Mouse (Mus musculus) megakaryocyte progenitor cell, adult 5-6 weeks (primary cell): ENCODE measurements around the gene Otx1. TPM values are rescaled to one million over a fixed set of nuclear protein-coding genes. Genes with fewer than 3 reads are reported as not detected.

Experiments used
- ATAC-seq: replicated peaks from 2 replicates; pipeline ENCODE4 v1.8.0; 2016; ENCODE audit warnings: mild to moderate bottlenecking, moderate TSS enrichment, inconsistent platforms; ENCODE audit not compliant: poor library complexity
- total RNA-seq, 2 experiments: library from RNA; stranded (forward) in 1 of 2; stranded (reverse) in 1 of 2; fragments of 157-497, 149-512 nt in 1 of 2; fragments of 200-1000 nt in 1 of 2; gene quantifications; 2 replicates each; pipeline versions ENCODE4 v1.2.3 to v1.2.4; 2015 to 2017

Otx1 gene
- total RNA-seq, 2 experiments from 2014 or later = not detected

GRCm38 (mm10) chr11:21999396-22000315 is 3.0 kb downstream of the Otx1 start:
- no peak for ATAC-seq

GRCm38 (mm10) chr11:21998141-21999047 is 4.3 kb downstream of the Otx1 start:
- peak; percentile 26 for ATAC-seq

DNA sequence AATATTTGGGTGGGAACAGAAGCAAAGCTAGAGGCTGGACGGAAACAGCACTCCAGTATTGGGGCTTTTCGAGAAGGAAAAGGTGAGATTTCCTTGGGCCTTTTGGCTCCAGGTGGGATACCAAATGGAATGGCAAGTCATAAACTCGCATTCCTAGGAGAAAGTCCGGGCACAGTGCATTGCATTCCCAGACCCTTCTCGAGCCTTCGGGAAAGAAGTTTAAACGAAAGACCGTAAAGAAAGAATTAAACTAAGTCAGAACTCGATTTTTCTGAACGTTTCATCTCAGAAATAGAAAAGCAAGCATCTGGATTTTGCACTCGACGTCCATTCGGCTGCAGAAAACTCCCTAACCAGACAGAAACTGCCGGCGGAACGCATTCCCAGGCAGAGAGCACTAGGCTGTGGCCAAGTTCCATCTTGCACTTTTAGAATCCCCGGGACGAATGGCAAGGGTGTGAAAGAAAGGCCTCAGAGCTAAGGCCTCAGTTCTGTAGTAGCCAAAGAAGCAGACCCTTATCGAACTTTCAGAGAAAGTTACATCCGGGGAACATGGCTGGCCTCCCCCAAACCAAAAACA is 5.0 kb downstream of the Otx1 start:
- ATAC-seq = no peak

GRCm38 (mm10) chr11:21996661-21997560 is 5.8 kb downstream of the Otx1 start:
- no peak for ATAC-seq

DNA sequence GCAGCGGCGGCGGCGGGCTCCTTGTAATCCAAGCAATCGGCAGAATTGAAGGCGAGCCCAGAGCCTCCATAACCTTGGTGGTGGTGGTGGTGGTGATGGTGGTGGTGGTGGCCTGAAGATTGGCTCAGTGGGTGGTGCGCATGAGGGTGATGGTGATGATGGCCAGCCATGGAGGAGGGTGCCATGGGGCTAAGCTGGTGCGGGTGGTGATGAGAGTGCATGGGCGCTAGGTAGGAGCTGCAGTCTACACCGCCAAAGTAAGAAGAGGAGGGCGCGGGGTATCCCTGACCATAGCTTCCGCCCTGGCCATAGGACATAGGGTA is 6.4 kb downstream of the Otx1 start:
- no peak for ATAC-seq

DNA sequence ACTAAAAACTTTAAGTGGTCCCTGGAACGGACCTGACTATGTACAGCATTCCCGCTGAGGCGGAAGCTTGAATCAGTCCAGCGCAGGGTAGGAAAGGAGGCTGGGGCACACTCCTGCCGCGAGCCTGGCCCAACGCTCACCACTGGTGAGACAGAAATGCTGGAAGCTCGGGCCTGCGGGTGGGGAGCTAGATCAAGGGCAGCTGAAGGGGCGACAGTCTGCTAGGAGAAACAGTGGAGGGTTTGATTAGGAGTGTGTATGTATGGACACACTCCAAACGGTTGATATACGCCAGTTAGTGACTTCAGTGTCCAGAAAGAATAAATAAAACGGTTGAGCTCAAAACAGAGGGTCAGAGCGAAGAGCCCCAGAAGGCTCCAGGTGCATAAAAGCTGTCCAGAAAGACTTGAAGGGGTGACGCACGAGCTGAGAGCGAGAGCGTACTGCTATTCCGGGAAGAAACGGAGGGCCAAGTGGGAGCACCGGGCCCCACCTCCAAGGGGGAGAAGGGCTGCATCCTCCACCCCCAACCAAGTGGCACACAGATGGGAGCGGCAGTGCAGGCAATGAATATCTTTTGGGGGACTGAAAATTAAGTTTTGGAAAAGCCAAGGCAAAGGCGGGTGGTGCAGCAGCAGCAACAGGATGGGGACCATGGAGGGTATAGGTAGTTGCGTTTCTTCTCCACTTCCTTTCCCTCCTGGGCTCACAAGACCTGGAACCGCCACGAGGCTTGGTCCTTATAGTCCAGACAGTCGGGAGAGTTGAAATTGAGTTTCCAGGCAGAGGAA is 7.0 kb downstream of the Otx1 start:
- ATAC-seq = no peak

GRCm38 (mm10) chr11:21994377-21995370 is 8.0 kb downstream of the Otx1 start:
- no peak for ATAC-seq

DNA sequence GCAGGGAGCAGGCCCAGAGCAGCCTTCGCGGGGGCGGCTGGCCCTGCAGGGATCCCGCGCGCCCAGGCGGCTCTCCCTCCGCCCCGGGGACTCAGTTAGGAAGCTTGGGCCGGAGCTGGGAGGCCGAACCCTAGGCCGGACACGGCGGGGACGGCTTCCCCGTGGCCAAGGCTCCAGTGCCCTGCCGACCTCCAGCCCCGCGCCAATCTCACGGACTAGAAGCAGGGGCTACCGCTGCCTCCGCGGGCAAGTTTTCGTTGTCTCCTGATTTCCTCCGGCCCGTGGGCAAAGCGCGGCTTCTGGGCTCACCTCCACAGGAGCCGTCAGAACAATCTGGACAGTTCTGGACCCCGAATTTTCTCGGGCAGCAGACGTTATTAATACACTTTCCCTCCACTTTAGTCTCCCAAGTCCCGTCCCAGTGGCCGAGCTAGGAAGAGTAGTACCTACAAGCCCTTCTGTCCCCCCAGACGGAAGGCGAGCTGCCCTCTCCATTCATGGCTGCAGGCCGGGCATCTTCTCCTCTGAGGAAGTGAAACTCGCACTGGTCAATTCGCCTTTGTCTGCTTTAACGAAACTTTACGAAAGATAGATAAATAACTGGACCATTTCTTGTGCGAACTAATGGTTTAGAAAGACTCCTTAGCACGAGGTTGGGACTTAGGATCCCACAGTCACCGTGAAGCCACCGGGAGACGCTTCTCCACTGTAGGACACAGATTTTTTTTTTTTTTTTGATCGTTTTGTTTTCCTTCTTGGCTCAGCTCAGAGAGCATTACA is 8.9 kb downstream of the Otx1 start:
- ATAC-seq = no peak

DNA sequence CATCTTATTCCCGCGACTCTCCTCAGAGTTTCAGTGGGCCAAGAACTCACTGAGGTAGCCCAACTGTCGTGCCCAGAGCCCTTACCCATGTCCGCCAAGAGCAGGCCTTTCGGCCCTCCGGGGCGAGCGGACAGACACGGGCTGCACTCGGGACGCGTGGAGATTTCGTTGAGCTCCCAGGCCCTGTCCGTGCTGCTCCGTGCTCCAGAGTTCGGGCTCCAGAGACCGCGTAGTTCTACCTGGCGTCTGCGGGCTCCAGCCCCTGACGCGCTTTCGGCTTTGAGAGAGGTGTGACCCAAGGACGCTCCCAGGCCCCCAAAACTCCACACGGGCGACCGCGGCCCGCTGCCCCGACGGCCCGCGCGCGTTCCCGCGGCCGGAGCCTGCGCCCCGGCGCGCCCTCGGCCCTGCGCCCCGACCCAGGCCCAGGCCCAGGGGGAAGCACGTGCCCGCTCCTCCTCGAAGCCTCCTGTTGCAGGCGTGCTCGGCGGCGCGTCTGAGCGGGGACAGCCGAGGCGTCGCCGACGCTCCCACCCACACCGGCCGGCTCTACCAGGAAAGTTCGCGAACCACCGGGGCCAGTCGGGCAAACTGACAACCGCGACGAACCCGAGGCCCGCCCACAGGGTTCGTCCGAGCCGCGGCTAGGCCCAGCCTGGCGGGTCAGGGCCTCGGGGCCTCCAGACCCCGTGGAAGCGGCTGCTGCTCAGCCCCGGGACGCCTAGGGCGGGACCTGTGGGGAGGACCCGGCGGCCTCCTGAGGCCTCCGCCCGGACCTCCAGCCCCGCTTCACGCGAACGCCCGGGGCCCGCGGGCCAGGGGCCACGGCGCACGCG is 9.7 kb downstream of the Otx1 start:
- no peak for ATAC-seq

GRCm38 (mm10) chr11:21988398-21988946 is 14.2 kb downstream of the Otx1 start:
- no peak for ATAC-seq

- ATAC-seq = 0 out of 2 replicates have a peak, but pooled peaks have one; percentile 9
These were observed 17.6 kb downstream of the Otx1 start for GRCm38 (mm10) chr11:21985118-21985517.

GRCm38 (mm10) chr11:21974005-21974531 is 28.6 kb downstream of the Otx1 start:
- ATAC-seq = peak; percentile 42; the same call in 1 of the 2 replicates

DNA sequence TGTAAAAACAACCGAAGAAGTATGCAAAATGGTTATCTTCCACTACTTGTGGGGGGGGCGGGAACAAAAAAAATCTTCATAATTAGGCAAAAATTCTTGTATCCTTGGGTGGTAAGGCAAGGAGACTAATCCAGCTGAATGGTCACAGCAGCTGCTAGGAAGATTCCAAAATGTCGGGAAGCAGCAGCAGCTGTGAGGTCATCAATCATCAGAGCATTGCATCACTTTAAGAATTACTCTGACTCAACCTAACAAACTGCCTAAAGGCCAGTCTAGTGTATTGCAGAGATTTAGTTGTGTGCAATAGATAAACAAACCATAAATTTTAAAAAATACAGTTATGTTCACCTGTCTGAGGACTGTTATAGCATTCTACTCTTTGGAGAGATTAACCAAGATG is 29.1 kb downstream of the Otx1 start:
- no peak for ATAC-seq

- no peak for ATAC-seq
These were observed 33.8 kb downstream of the Otx1 start for GRCm38 (mm10) chr11:21968922-21969321.

GRCm38 (mm10) chr11:21955167-21955566 is 47.5 kb downstream of the Otx1 start:
- no peak for ATAC-seq

DNA sequence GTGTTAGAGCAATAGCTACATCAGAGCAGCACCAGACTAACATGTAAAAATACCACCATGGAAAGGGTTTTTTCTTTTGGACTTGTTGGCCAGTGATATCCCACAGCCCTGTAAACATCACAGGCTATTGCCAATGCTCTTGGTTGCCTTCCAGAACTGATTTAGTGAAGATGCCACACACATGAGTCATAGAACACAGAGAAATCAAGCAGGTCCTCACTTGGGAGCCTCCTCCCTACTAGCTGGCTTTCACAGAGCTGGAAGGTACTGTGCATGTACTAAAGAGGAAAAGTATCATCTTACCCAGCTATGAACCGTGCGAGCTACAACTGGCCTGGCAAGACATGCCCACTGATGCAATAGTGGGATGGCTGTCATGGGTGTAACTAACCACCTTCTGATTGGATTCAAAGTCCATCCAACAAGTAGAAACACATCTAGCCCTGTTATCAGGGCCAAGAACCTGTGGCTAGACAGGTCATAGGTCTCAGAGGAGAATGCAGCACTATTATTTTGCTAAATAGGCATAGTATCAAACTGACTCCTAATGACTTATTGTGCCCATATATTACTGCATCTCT is 51.0 kb downstream of the Otx1 start:
- no peak for ATAC-seq
